Mouse (Mus musculus) megakaryocyte, embryonic 14.5 days (primary cell): ENCODE results near the gene Cpped1.

Source experiments
- FLI1 ChIP-seq: IDR thresholded peaks from 2 replicates; pipeline ENCODE4 v1.6.1; 2012; ENCODE audit warnings: low read length, inconsistent platforms, mixed read lengths
- GATA1 ChIP-seq: IDR thresholded peaks from 3 replicates; pipeline ENCODE4 v1.6.1; 2012; ENCODE audit warnings: mixed read lengths, low read length, inconsistent platforms, borderline replicate concordance

DNA sequence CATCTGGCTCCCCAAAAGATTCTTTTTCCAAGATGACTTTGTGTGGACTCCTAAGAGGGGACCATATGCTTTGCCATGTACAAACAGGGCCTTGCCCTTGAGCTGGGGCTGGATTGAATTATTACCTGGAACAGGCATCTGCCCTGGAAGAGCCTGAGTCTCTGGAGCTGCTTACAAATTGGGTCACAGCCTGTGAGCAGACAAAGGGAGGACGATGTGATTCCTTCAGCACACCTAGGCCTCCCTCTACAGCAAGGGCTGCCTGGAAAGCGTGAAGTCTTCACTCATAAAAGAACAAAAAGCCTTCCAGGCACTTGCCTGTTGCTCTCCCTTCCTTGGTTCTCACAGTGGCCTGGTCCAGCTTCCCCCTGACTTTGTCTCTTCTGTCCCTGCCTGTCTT, 136.9 kb downstream of the Cpped1 start:
- TF ChIP-seq GATA1 (no peak), FLI1 (no peak)
